Mouse (Mus musculus) right cerebral cortex, postnatal 4 days (tissue): ENCODE results near the gene Blcap.
A peak's percentile ranks its signal among the peaks of the same experiment; 100 is the strongest.

Experiments
- DNase-seq: peaks from one replicate; pipeline ENCODE4 v3.0.0-alpha.2; 2022

Gene Blcap

GRCm38 (mm10) chr2:157559440-157559839, 11.6 kb downstream of the Blcap start:
- no peak for DNase-seq

- DNase-seq: no peak
These were observed 12.6 kb downstream of the Blcap start for GRCm38 (mm10) chr2:157558520-157558919.

- no peak for DNase-seq
These were observed 13.0 kb downstream of the Blcap start for GRCm38 (mm10) chr2:157558051-157558450.

- DNase-seq: no peak
These were observed 14.9 kb downstream of the Blcap start for GRCm38 (mm10) chr2:157556074-157556698.

- no peak for DNase-seq
These were observed 18.8 kb downstream of the Blcap start for GRCm38 (mm10) chr2:157552158-157552886.

- DNase-seq: no peak
These were observed 20.8 kb downstream of the Blcap start for GRCm38 (mm10) chr2:157550292-157550691.

- no peak for DNase-seq
These were observed 24.4 kb downstream of the Blcap start for GRCm38 (mm10) chr2:157546686-157547085.

GRCm38 (mm10) chr2:157544333-157544888, 26.7 kb downstream of the Blcap start:
- DNase-seq: no peak

GRCm38 (mm10) chr2:157542415-157542814, 28.7 kb downstream of the Blcap start:
- DNase-seq: no peak

GRCm38 (mm10) chr2:157541631-157542030, 29.4 kb downstream of the Blcap start:
- no peak for DNase-seq

- no peak for DNase-seq
These were observed 30.0 kb downstream of the Blcap start for GRCm38 (mm10) chr2:157540953-157541569.

- peak; percentile 54 for DNase-seq
These were observed 30.8 kb downstream of the Blcap start for GRCm38 (mm10) chr2:157540073-157540952.

- no peak for DNase-seq
These were observed 34.0 kb downstream of the Blcap start for GRCm38 (mm10) chr2:157537118-157537517.

GRCm38 (mm10) chr2:157536476-157537081, 34.5 kb downstream of the Blcap start:
- DNase-seq: no peak

- DNase-seq: no peak
These were observed 36.9 kb downstream of the Blcap start for GRCm38 (mm10) chr2:157534163-157534562.

GRCm38 (mm10) chr2:157531681-157532426, 39.2 kb downstream of the Blcap start:
- no peak for DNase-seq

- DNase-seq: no peak
These were observed 40.8 kb downstream of the Blcap start for GRCm38 (mm10) chr2:157530056-157530955.

GRCm38 (mm10) chr2:157522556-157522955, 48.5 kb downstream of the Blcap start:
- DNase-seq: no peak

GRCm38 (mm10) chr2:157520496-157520895, 50.6 kb downstream of the Blcap start:
- DNase-seq: no peak

- DNase-seq: no peak
These were observed 51.6 kb downstream of the Blcap start for GRCm38 (mm10) chr2:157519452-157519851.
